Mouse (Mus musculus) neural tube, embryonic 15.5 days (tissue): Measurements from ENCODE around the gene Arhgef2. TPM values are rescaled to one million over a fixed set of nuclear protein-coding genes. Genes with fewer than 3 reads are reported as not detected.

Source experiments
- ATAC-seq: fragments of 200-750 bp; cut with Nextera tagmentation; 2 replicates; pipeline ENCODE4 v1.8.0; 2017; ENCODE audit warnings: mild to moderate bottlenecking, moderate TSS enrichment, moderate library complexity; ENCODE audit not compliant: low FRiP score
- H3K27ac ChIP-seq: fragments of 300-500 bp; sonication (generic); replicated peaks from 2 replicates; pipeline ENCODE4 v1.5.1; 2015; ENCODE audit warnings: mild to moderate bottlenecking, inconsistent platforms
- H3K27me3 ChIP-seq: fragments of 300-500 bp; sonication (generic); replicated peaks from 2 replicates; pipeline ENCODE4 v1.6.1; 2015; ENCODE audit warnings: inconsistent platforms
- H3K36me3 ChIP-seq: fragments of 300-500 bp; sonication (generic); 2 replicates; pipeline ENCODE4 v1.6.1; 2015; ENCODE audit warnings: inconsistent platforms
- H3K4me1 ChIP-seq: fragments of 300-500 bp; sonication (generic); 2 replicates; pipeline ENCODE4 v1.6.1; 2015; ENCODE audit warnings: inconsistent platforms
- H3K4me2 ChIP-seq: fragments of 300-500 bp; sonication (generic); 2 replicates; pipeline ENCODE4 v1.6.1; 2015; ENCODE audit warnings: inconsistent platforms, mild to moderate bottlenecking, moderate library complexity
- H3K4me3 ChIP-seq: fragments of 300-500 bp; sonication (generic); replicated peaks from 2 replicates; pipeline ENCODE4 v1.5.1; 2015; ENCODE audit warnings: mild to moderate bottlenecking, inconsistent platforms
- H3K9ac ChIP-seq: fragments of 300-500 bp; sonication (generic); replicated peaks from 2 replicates; pipeline ENCODE4 v1.6.1; 2015; ENCODE audit warnings: mild to moderate bottlenecking, inconsistent platforms
- H3K9me3 ChIP-seq: fragments of 300-500 bp; sonication (generic); replicated peaks from 2 replicates; pipeline ENCODE4 v1.6.1; 2016; ENCODE audit warnings: inconsistent platforms
- WGBS: fragments of 180-500 bp; shearing (Covaris S2); methylation state at CpG from one replicate; pipeline ENCODE4 v1.1.7; 2015; ENCODE audit warnings: mixed read lengths; 5-methylcytosine and 5-hydroxymethylcytosine counted together
- polyA plus RNA-seq: library from polyadenylated mRNA; unstranded; fragments of >200 nt; fragmentation: Nextera tagmentation; extraction: Ambion mirVana; gene quantifications from 2 replicates; pipeline ENCODE4 v1.2.1, GENCODE M21; 2015

Gene Arhgef2
- polyA plus RNA-seq, 1 experiment from 2014 or later, result 104 TPM

DNA sequence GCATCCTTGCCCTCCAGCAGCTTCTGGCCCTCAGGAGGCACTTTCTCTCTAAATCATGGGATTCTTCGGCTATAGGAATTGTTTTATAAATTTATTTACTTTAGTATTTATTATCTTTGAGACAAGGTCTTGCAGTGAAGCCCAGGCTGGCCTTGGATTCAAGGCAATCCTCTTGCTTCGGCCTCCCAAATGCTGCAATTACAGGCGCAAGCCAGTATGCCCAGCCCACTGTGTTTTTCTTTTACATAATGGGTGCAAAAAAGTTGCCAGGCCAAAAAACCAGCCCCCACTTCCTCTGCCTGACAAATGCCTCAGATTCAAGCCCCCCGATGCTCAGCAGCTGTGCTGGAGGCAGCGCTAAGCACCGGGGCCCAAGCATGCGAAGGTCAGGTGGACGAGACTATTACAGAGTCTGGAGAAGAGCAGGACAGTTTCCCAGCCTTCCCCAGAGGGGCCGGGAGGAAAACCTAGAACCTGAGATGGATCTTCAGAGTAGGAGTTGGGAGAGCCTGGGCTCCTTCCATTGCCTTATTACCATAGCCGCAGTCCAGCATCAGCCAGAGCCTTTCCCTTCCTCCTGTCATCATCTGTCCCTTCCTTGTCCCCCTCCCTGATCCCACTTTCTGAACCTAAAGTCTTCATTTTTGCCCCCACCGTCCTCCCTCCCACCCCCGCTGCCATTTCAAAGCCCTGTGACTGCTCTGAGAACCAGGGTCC lies 42.8 kb downstream of the Arhgef2 start:
- Histone ChIP-seq H3K9ac (no peak overlapping the region), H3K27ac (peak overlapping the region; percentile 48; the same call in 1 of the 2 replicates), H3K36me3 (peaks cover 45% of the 10 kb centered on the region), H3K9me3 (no peaks in the 10 kb centered on the region), H3K4me3 (no peak overlapping the region), H3K27me3 (no peaks in the 10 kb centered on the region), H3K4me2 (no peak overlapping the region), H3K4me1 (0 out of 2 replicates have a peak, but pooled peaks cover 8% of the 10 kb centered on the region)
- ATAC-seq, result no peak
- WGBS, result 87% methylated on average over 12 of the region's 12 CpGs

DNA sequence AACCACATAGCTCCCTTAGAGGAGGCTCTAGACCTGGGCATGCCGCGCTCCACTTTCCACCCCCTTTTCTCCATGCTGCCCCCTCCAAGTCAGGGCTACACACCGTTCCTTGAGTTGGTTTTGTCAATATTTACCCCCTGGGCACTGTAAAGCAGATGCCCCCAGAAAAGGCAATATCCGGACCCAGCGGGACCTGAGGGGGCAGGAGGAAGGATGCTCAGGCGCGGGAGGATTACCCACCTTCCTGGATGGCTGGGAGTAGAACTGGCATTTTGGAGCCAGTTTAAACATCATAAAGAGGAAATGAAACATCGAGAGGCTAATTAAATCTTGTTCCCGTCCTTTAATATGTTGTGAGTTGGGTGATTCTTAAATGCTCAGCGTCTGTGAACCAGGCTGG lies 43.4 kb downstream of the Arhgef2 start:
- no peak for ATAC-seq
- Histone ChIP-seq H3K27me3 (no peaks in the 10 kb centered on the region), H3K4me2 (no peak overlapping the region), H3K36me3 (peaks cover 39% of the 10 kb centered on the region), H3K4me1 (0 out of 2 replicates have a peak, but pooled peaks cover 8% of the 10 kb centered on the region), H3K27ac (peak overlapping the region; percentile 43; the same call in 1 of the 2 replicates), H3K9me3 (no peaks in the 10 kb centered on the region), H3K9ac (no peak overlapping the region), H3K4me3 (no peak overlapping the region)
- 63% methylated on average over 10 of the region's 10 CpGs for WGBS

GRCm38 (mm10) chr3:88649967-88650366 lies 44.2 kb downstream of the Arhgef2 start:
- H3K4me1 ChIP-seq, result 0 out of 2 replicates have a peak, but pooled peaks cover 8% of the 10 kb centered on the region
- 93% methylated on average over 13 of the region's 13 CpGs for WGBS
- no peak overlapping the region for H3K9ac ChIP-seq
- H3K27me3 ChIP-seq, result no peaks in the 10 kb centered on the region
- H3K27ac ChIP-seq, result no peak overlapping the region
- H3K36me3 ChIP-seq, result peaks cover 32% of the 10 kb centered on the region
- H3K9me3 ChIP-seq, result no peaks in the 10 kb centered on the region
- H3K4me3 ChIP-seq, result no peak overlapping the region
- no peak for ATAC-seq
- H3K4me2 ChIP-seq, result no peak overlapping the region

- WGBS, result 85% methylated on average over 13 of the region's 13 CpGs
- no peak overlapping the region for H3K4me3 ChIP-seq
- no peak overlapping the region for H3K9ac ChIP-seq
- no peak overlapping the region for H3K4me2 ChIP-seq
- no peaks in the 10 kb centered on the region for H3K9me3 ChIP-seq
- H3K27me3 ChIP-seq, result no peaks in the 10 kb centered on the region
- H3K4me1 ChIP-seq, result 0 out of 2 replicates have a peak, but pooled peaks cover 8% of the 10 kb centered on the region
- no peak for ATAC-seq
- H3K27ac ChIP-seq, result no peak overlapping the region
- peaks cover 24% of the 10 kb centered on the region for H3K36me3 ChIP-seq
Observed at GRCm38 (mm10) chr3:88650713-88651504, 45.1 kb downstream of the Arhgef2 start.

- Histone ChIP-seq H3K4me3 (no peak overlapping the region), H3K4me1 (0 out of 2 replicates have a peak, but pooled peaks cover 8% of the 10 kb centered on the region), H3K4me2 (no peak overlapping the region), H3K36me3 (peaks cover 14% of the 10 kb centered on the region), H3K27me3 (no peaks in the 10 kb centered on the region), H3K9me3 (no peaks in the 10 kb centered on the region), H3K27ac (no peak overlapping the region), H3K9ac (no peak overlapping the region)
- WGBS, result 78% methylated on average over 18 of the region's 18 CpGs
- ATAC-seq, result no peak
Observed at GRCm38 (mm10) chr3:88651669-88652618, 46.2 kb downstream of the Arhgef2 start.

DNA sequence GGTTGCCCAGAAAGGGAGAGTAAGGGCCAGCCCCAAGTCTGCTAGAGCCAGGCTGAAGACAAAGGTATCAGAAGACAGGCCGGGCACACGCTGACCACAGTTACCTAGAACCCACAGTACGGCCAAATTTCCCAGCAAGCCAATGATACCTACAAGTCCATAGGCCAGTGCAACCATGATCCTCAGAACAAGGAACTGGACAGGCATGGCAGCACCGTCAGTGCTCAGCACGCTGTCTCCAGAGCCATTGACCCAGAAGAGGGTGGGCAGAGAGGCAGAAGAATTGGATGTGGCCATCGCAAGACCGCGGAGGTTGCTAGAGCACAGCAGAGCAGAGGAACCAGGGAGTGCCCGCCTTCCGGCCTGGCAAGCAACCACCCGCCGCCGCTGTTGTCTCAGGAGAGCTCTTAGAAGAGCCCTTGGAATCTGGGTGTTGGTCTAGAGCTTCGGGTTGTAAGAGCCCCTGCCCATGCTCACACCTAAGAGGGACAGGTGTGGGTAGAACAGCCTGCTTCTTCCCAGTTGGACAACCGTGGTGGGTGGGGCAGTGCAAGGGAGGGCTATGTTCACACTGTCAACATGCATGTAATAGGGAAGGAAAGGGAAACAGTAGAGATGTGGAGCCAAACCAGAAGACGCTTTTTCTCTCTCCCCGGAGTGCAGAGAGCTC lies 47.2 kb downstream of the Arhgef2 start, which contains the start of gene Rxfp4:
Rxfp4 (minus strand) TSS at position 297 of the 670 bp plus-strand sequence.
- Histone ChIP-seq H3K9ac (no peak within 1 kb of the TSS), H3K4me1 (0 out of 2 replicates have a peak, but pooled peaks cover 8% of the 10 kb centered on the region), H3K36me3 (0 out of 2 replicates have a peak, but pooled peaks cover 3% of the 10 kb centered on the region), H3K4me2 (no peak within 1 kb of the TSS), H3K27ac (no peak within 1 kb of the TSS), H3K4me3 (no peak within 1 kb of the TSS), H3K27me3 (no peaks in the 10 kb centered on the region), H3K9me3 (no peaks in the 10 kb centered on the region)
- no peak for ATAC-seq
- 92% methylated on average over 17 of the region's 17 CpGs for WGBS

GRCm38 (mm10) chr3:88653516-88654370 lies 48.0 kb downstream of the Arhgef2 start:
- ATAC-seq, result no peak
- WGBS, result 83% methylated on average over 6 of the region's 6 CpGs
- Histone ChIP-seq H3K36me3 (no peaks in the 10 kb centered on the region), H3K4me1 (0 out of 2 replicates have a peak, but pooled peaks cover 8% of the 10 kb centered on the region), H3K9ac (no peak overlapping the region), H3K27ac (no peak overlapping the region), H3K27me3 (no peaks in the 10 kb centered on the region), H3K4me2 (no peak overlapping the region), H3K9me3 (no peaks in the 10 kb centered on the region), H3K4me3 (no peak overlapping the region)

DNA sequence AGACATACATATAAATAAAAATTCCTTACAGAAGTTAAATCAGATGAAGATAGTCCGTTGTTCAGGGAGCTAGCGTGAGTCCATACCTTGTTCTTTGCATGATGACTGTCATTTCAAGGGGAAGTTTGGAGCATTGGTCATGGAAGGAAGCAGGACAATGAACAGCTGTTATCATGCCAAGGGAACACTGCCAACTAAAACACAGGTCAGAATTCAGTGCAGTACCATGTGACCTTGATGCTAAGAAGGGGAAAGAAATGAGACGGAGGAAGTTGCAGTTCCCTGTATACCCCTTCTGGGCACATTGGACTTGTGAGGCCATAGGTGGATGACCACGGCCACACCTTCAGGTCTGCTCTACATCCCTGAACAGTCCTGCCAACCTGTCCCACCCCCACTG lies 48.9 kb downstream of the Arhgef2 start:
- no peak for ATAC-seq
- 77% methylated on average over 4 of the region's 4 CpGs for WGBS

GRCm38 (mm10) chr3:88655619-88656018 lies 49.9 kb downstream of the Arhgef2 start:
- Histone ChIP-seq H3K36me3 (no peaks in the 10 kb centered on the region), H3K9me3 (no peaks in the 10 kb centered on the region), H3K27me3 (no peaks in the 10 kb centered on the region), H3K9ac (no peak overlapping the region), H3K4me2 (no peak overlapping the region), H3K4me1 (no peaks in the 10 kb centered on the region), H3K27ac (no peak overlapping the region), H3K4me3 (no peak overlapping the region)
- no peak for ATAC-seq
- whole genome bisulfite sequencing, result 87% methylated on average over 8 of the region's 8 CpGs

More for the DNA sequence above, 48.9 kb downstream of the Arhgef2 start:
- Histone ChIP-seq H3K36me3 (no peaks in the 10 kb centered on the region), H3K9ac (no peak overlapping the region), H3K9me3 (no peaks in the 10 kb centered on the region), H3K4me1 (0 out of 2 replicates have a peak, but pooled peaks cover under 1% of the 10 kb centered on the region), H3K27me3 (no peaks in the 10 kb centered on the region), H3K4me2 (no peak overlapping the region), H3K27ac (no peak overlapping the region), H3K4me3 (no peak overlapping the region)
